Mouse (Mus musculus) heart, adult 2 months (tissue): Measurements from ENCODE around the gene Ccr6.

Source experiments
- EP300 ChIP-seq: fragments of 200-500 bp; IDR thresholded peaks from 2 replicates; pipeline ENCODE4 v1.6.1; 2011; ENCODE audit warnings: low read depth, low read length, control low read depth; ENCODE audit not compliant: insufficient read depth
- POLR2A ChIP-seq: fragments of 200-500 bp; IDR thresholded peaks from 2 replicates; pipeline ENCODE4 v1.6.1; 2011; ENCODE audit warnings: mild to moderate bottlenecking, low read depth, low read length, control low read depth; ENCODE audit not compliant: insufficient read depth

- no peak for TF ChIP-seq EP300
- TF ChIP-seq POLR2A, result no peak
Measured at GRCm38 (mm10) chr17:8229607-8230006, 6.2 kb upstream of the Ccr6 start.
